Mouse (Mus musculus) lung, adult 2 months (tissue): ENCODE measurements around the gene Shank2.

Source experiments
- CTCF ChIP-seq: fragments of 200-500 bp; IDR thresholded peaks from 2 replicates; pipeline ENCODE4 v1.5.1; 2011; ENCODE audit warnings: mild to moderate bottlenecking, low read length, control low read depth; ENCODE audit not compliant: insufficient read depth
- POLR2A ChIP-seq: fragments of 200-500 bp; IDR thresholded peaks from 2 replicates; pipeline ENCODE4 v1.6.1; 2011; ENCODE audit warnings: low read depth, mild to moderate bottlenecking, control low read depth, low read length, borderline replicate concordance; ENCODE audit errors: extremely low read depth

DNA sequence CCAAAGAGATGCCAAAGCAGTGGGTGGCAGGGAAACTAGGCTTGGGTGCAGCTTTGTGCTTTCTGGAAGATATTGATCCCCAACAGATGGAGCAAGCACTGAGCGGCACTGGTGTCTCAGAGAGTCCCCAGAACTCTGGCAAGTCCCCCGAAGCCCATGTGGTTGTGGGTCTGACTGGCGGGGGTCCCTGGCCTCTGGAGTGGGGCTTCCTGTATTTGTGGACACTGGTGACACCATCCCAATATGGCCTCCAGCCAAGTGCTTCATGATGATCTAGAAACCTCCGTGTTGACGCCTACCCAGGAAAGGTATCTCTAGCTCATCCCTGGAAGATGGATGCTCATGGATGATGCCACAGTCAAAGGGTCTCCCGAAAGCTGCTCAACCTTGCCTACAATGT lies 172.1 kb downstream of the Shank2 start:
- TF ChIP-seq CTCF (no peak), POLR2A (no peak)
